8 mouse cellular contexts compared by ENCODE assay signal in the genomic region with DNA sequence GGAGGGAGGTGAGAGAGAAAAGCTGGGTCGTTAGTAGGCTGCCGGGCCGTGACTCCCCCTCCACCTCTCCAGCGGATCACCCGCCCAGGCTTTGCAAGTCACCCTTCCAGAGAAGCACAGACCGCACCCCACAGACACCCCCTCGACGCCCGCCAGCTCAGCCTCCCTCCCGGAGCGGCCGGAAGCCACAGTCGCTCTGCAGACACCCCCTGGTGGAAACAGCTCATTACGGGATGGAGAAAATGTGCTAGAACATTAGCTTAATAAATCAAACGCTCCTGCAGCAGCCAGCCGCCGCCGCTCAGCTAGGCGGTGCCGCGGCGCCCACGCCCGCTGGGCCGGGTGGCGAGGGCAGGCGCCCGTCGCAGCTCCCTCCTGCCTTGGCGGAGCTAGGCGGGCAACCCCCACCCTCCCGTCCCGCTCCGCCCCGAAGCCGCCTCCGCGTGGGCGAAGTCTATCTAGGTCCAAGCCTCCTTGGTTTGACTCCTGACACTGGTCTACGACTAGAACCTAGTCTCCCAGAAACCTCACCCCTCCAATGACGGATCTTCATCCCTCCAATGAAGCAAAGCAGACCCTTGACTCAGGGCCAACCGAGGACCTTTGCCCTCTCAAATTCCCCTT. TPM values are rescaled to one million over a fixed set of nuclear protein-coding genes. Genes with fewer than 3 reads are reported as not detected.
DNase-seq lines count a peak whose midpoint lies in the region; ATAC-seq and TF ChIP-seq lines count a peak whose summit lies in the region.

No protein-coding gene starts in this region.

- peaks cover 2% of the 10 kb centered on the region; the same call in 1 of the 2 replicates for H3K4me1 ChIP-seq in bone marrow, adult 2 months (ENCODE audit: control insufficient read depth, insufficient read depth, low read length)
- peaks cover 14% of the 10 kb centered on the region for H3K4me1 ChIP-seq in heart, embryonic 12.5 days (replicated peaks)
- H3K4me1 ChIP-seq in kidney, embryonic 16.5 days (ENCODE audit: insufficient read depth, low read length): peaks cover 24% of the 10 kb centered on the region
- H3K4me1 ChIP-seq in liver, embryonic 11.5 days (replicated peaks; ENCODE audit: control insufficient read depth, insufficient read depth, low read length): peaks cover 37% of the 10 kb centered on the region

- H3K79me2 ChIP-seq in C2C12 (ENCODE audit: control insufficient read depth, insufficient read depth): no peaks in the 10 kb centered on the region
- no peaks in the 10 kb centered on the region for H3K79me2 ChIP-seq in myocyte (ENCODE audit: control insufficient read depth, insufficient read depth)

- H3K27me3 ChIP-seq in C2C12 (ENCODE audit: control insufficient read depth, insufficient read depth, insufficient read length): no peaks in the 10 kb centered on the region
- peaks cover 14% of the 10 kb centered on the region; the same call in 1 of the 2 replicates for H3K27me3 ChIP-seq in heart, embryonic 12.5 days (replicated peaks)
- H3K27me3 ChIP-seq in kidney, embryonic 16.5 days (ENCODE audit: insufficient read depth, low read length): no peaks in the 10 kb centered on the region
- no peaks in the 10 kb centered on the region; the same call in none of the 2 replicates for H3K27me3 ChIP-seq in liver, embryonic 11.5 days (replicated peaks; ENCODE audit: control insufficient read depth, insufficient read depth, low read length)
- no peaks in the 10 kb centered on the region for H3K27me3 ChIP-seq in myocyte (ENCODE audit: control insufficient read depth, insufficient read depth, insufficient read length)
- no peaks in the 10 kb centered on the region for H3K27me3 ChIP-seq in splenic B cell, adult 2 months (ENCODE audit: control insufficient read depth, insufficient read depth, low read length, poor library complexity, severe bottlenecking)

- H3K79me3 ChIP-seq in C2C12 (ENCODE audit: low read depth): no peaks in the 10 kb centered on the region

- H3ac ChIP-seq in C2C12 (ENCODE audit: control insufficient read depth, insufficient read length, low read depth) (peak overlapping the region; percentile 7), myocyte (ENCODE audit: control insufficient read depth, insufficient read length) (no peak overlapping the region)

- H3K27ac ChIP-seq in bone marrow, adult 2 months (ENCODE audit: control insufficient read depth, insufficient read depth, low read depth, low read length, poor library complexity): no peak overlapping the region
- H3K27ac ChIP-seq in heart, embryonic 12.5 days (ENCODE audit: poor library complexity, severe bottlenecking): no peak overlapping the region
- peak overlapping the region; percentile 74 for H3K27ac ChIP-seq in kidney, embryonic 16.5 days (ENCODE audit: low read length)
- H3K27ac ChIP-seq in liver, embryonic 11.5 days (ENCODE audit: low read depth, low read length): no peak overlapping the region

- no peak for TF ChIP-seq POLR2A in bone marrow, adult 2 months (IDR thresholded peaks at IDR 0.05; ENCODE audit: borderline replicate concordance, control insufficient read depth, low read depth, low read length)
- peak; percentile 13 for TF ChIP-seq POLR2A in myocyte (IDR thresholded peaks at IDR 0.05; ENCODE audit: insufficient read length, low read depth)

- peak overlapping the region; percentile 50 for H3K9ac ChIP-seq in heart, embryonic 12.5 days
- peak overlapping the region; percentile 60 for H3K9ac ChIP-seq in kidney, embryonic 16.5 days (replicated peaks; ENCODE audit: low read length)
- peak overlapping the region; percentile 20; the same call in 1 of the 2 replicates for H3K9ac ChIP-seq in liver, embryonic 11.5 days (ENCODE audit: low read depth, low read length)

- DNase-seq in liver, embryonic 11.5 days (ENCODE audit: low spot score): peak; percentile 80
- peak; percentile 77 for DNase-seq in splenic B cell, adult 2 months (ENCODE audit: low read depth, low spot score)

- H3K4me3 ChIP-seq in C2C12 (ENCODE audit: insufficient read depth, poor library complexity, severe bottlenecking) (no peak overlapping the region), myocyte (peak overlapping the region; percentile 14)
- H3K4me3 ChIP-seq in bone marrow, adult 2 months (replicated peaks; ENCODE audit: control insufficient read depth, low read depth, low read length): no peak overlapping the region
- H3K4me3 ChIP-seq in heart, embryonic 12.5 days: peak overlapping the region; percentile 49
- H3K4me3 ChIP-seq in kidney, embryonic 16.5 days (ENCODE audit: low read length): peak overlapping the region; percentile 44
- H3K4me3 ChIP-seq in liver, embryonic 11.5 days (ENCODE audit: low read depth, low read length): peak overlapping the region; percentile 39

- H3K4me2 ChIP-seq in heart, embryonic 12.5 days: peak overlapping the region; percentile 75
- peak overlapping the region; percentile 79 for H3K4me2 ChIP-seq in kidney, embryonic 16.5 days (replicated peaks; ENCODE audit: low read depth, low read length)
- H3K4me2 ChIP-seq in liver, embryonic 11.5 days: peak overlapping the region; percentile 74
- H3K4me2 ChIP-seq in myocyte (ENCODE audit: low read depth): peak overlapping the region; percentile 89

- H3K9me3 ChIP-seq in heart, embryonic 12.5 days (replicated peaks): no peaks in the 10 kb centered on the region
- H3K9me3 ChIP-seq in kidney, embryonic 16.5 days (ENCODE audit: low read length): no peaks in the 10 kb centered on the region
- no peaks in the 10 kb centered on the region for H3K9me3 ChIP-seq in liver, embryonic 11.5 days (ENCODE audit: control insufficient read depth, low read length)

- no peaks in the 10 kb centered on the region for H3K36me3 ChIP-seq in C2C12 (ENCODE audit: control insufficient read depth, insufficient read depth)
- H3K36me3 ChIP-seq in heart, embryonic 12.5 days: no peaks in the 10 kb centered on the region
- H3K36me3 ChIP-seq in kidney, embryonic 16.5 days (ENCODE audit: insufficient read depth, low read length): no peaks in the 10 kb centered on the region
- H3K36me3 ChIP-seq in liver, embryonic 11.5 days (ENCODE audit: control insufficient read depth, insufficient read depth, low read length): no peaks in the 10 kb centered on the region
- H3K36me3 ChIP-seq in myocyte (ENCODE audit: control insufficient read depth, insufficient read depth): no peaks in the 10 kb centered on the region
- H3K36me3 ChIP-seq in splenic B cell, adult 2 months (ENCODE audit: control insufficient read depth, insufficient read depth, low read length, poor library complexity, severe bottlenecking): no peaks in the 10 kb centered on the region

- no peak for TF ChIP-seq CTCF in C2C12 (IDR thresholded peaks at IDR 0.05; ENCODE audit: control insufficient read depth, insufficient read depth, insufficient read length)
- TF ChIP-seq CTCF in bone marrow, adult 2 months (IDR thresholded peaks at IDR 0.05; ENCODE audit: control insufficient read depth, insufficient read depth, low read length): peak; percentile 15; the same call in 1 of the 2 replicates

- peak; percentile 56 for ATAC-seq in erythroid progenitor cell, adult 5-6 weeks (replicated peaks; ENCODE audit: low FRiP score, poor library complexity, severe bottlenecking)
- peak; percentile 70 for ATAC-seq in heart, embryonic 12.5 days (ENCODE audit: insufficient number of reproducible peaks, low FRiP score)
- peak; percentile 88 for ATAC-seq in kidney, embryonic 16.5 days (ENCODE audit: low FRiP score, low TSS enrichment)
- peak; percentile 76 for ATAC-seq in liver, embryonic 11.5 days (replicated peaks; ENCODE audit: low FRiP score)

- under 1% methylated on average over 42 of the region's 42 CpGs for WGBS in bone marrow, adult 2 months
- under 1% methylated on average over 42 of the region's 42 CpGs for WGBS in heart, embryonic 12.5 days
- under 1% methylated on average over 42 of the region's 42 CpGs for WGBS in kidney, embryonic 16.5 days
- WGBS in liver, embryonic 11.5 days: under 1% methylated on average over 42 of the region's 42 CpGs

TF ChIP-seq in C2C12, 6 proteins besides CTCF, POLR2A, EP300 and RAD21:
- TF ChIP-seq FOSL1 (IDR thresholded peaks at IDR 0.05; ENCODE audit: insufficient read depth, low read length, poor library complexity, severe bottlenecking): no peak
- TF ChIP-seq MAX (IDR thresholded peaks at IDR 0.05): no peak
- TF ChIP-seq MYOG (IDR thresholded peaks at IDR 0.05; ENCODE audit: control insufficient read depth, extremely low read depth, insufficient read length): no peak
- no peak for TF ChIP-seq CEBPB (IDR thresholded peaks at IDR 0.05; ENCODE audit: low read depth)
- no peak for TF ChIP-seq USF1 (IDR thresholded peaks at IDR 0.05; ENCODE audit: low read depth)
- TF ChIP-seq MYOD1 (IDR thresholded peaks at IDR 0.05; ENCODE audit: control insufficient read depth, insufficient read length, low read depth): no peak

TF ChIP-seq in myocyte, 11 proteins besides CTCF, POLR2A, EP300 and RAD21:
- TF ChIP-seq SRF (IDR thresholded peaks at IDR 0.05; ENCODE audit: control insufficient read depth, insufficient read length, low read depth) (no peak), MYOG (IDR thresholded peaks at IDR 0.05; ENCODE audit: control insufficient read depth in 1 of 3, insufficient read depth in 1 of 3, insufficient read length in 2 of 3, low read depth in 2 of 3) (no peak), POLR2AphosphoS2 (IDR thresholded peaks at IDR 0.05; ENCODE audit: insufficient read length, low read depth) (no peak), TCF12 (IDR thresholded peaks at IDR 0.05; ENCODE audit: insufficient read depth, poor library complexity, severe bottlenecking) (no peak), REST (IDR thresholded peaks at IDR 0.05; ENCODE audit: insufficient read depth, insufficient read length) (no peak), MAX (IDR thresholded peaks at IDR 0.05; ENCODE audit: low read depth) (no peak), CEBPB (IDR thresholded peaks at IDR 0.05; ENCODE audit: insufficient read depth, poor library complexity, severe bottlenecking) (no peak), USF1 (IDR thresholded peaks at IDR 0.05; ENCODE audit: low read depth) (no peak)

RNA-seq across cellular contexts. Expression of gene Acot11, which starts 23.1 kb away (rescaled TPM):
- polyA plus RNA-seq in C2C12 (2012; fragmentation: generic; extraction: Trizol) (0.54 TPM), myocyte (2012; fragmentation: generic; extraction: Trizol) (1.9 TPM)
- 1.7 and 4.4 TPM in 2 replicates for polyA plus RNA-seq in bone marrow, adult 2 months (2011; ENCODE audit: insufficient read depth, insufficient read length, low replicate concordance, missing spikeins)
- 4.2 and 6.8 TPM in 2 replicates for total RNA-seq in erythroid progenitor cell, adult 5-6 weeks (2015; ENCODE audit: low replicate concordance)
- total RNA-seq in erythroid progenitor cell, adult 5-6 weeks (2017; ENCODE audit: low replicate concordance): 4.5 and 5.3 TPM in 2 replicates
- 4.1 and 5.6 TPM in 2 replicates for polyA plus RNA-seq in heart, embryonic 12.5 days (2016; fragmentation: Nextera tagmentation; extraction: Ambion mirVana)
- polyA plus RNA-seq in kidney, embryonic 16.5 days (2015; fragmentation: Nextera tagmentation; extraction: Ambion mirVana): 2.8 and 2.9 TPM in 2 replicates
- polyA plus RNA-seq in liver, embryonic 11.5 days (2014; fragmentation: Nextera tagmentation; extraction: Ambion mirVana): 2.9 and 3.9 TPM in 2 replicates

Comparison
In these comparisons a context has a peak if more than half of its experiments do, and no peak if none do; other contexts are left out.
1. H3K4me3 ChIP-seq: peak in heart, embryonic 12.5 days (single experiment), kidney, embryonic 16.5 days (single experiment), liver, embryonic 11.5 days (single experiment) and myocyte (single experiment); none in C2C12 (single experiment) and bone marrow, adult 2 months (single experiment).
2. Peak in every context shown above with its lines, with median percentiles within 50 percentile points of each other: ATAC-seq, H3K4me2 ChIP-seq and H3K9ac ChIP-seq.